Mouse (Mus musculus) right cerebral cortex, postnatal 14 days (tissue): ENCODE measurements at regions not wholly inside any gene's neighbourhood (a gene's known extent, or its start where the extent isn't known, plus 50 kb on each side); places are given as distances from the start of the nearest gene placed in this dataset.

Source experiments
- DNase-seq: peaks from one replicate; pipeline ENCODE4 v3.0.0; 2022

DNA sequence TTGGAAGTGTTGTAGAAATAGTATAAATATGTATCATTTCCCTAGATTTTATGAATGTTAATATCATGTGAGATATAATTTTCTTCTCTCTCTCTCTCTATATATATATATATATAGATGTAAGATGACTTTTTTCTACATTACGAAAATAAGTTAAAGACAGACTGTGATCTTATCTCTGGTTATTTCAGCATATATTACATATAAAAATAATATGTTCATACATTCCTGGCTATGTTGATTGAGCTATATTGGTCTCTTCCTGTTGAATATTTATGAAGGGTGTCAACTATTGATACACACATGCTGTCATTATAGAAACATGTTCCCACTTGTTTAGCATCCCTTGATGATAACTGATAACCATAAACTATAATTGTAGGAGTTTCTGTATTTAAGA is 793.2 kb upstream of the Fat3 start:
- DNase-seq: no peak

GRCm38 (mm10) chr9:17288790-17289596 is 787.9 kb upstream of the Fat3 start:
- no peak for DNase-seq

DNA sequence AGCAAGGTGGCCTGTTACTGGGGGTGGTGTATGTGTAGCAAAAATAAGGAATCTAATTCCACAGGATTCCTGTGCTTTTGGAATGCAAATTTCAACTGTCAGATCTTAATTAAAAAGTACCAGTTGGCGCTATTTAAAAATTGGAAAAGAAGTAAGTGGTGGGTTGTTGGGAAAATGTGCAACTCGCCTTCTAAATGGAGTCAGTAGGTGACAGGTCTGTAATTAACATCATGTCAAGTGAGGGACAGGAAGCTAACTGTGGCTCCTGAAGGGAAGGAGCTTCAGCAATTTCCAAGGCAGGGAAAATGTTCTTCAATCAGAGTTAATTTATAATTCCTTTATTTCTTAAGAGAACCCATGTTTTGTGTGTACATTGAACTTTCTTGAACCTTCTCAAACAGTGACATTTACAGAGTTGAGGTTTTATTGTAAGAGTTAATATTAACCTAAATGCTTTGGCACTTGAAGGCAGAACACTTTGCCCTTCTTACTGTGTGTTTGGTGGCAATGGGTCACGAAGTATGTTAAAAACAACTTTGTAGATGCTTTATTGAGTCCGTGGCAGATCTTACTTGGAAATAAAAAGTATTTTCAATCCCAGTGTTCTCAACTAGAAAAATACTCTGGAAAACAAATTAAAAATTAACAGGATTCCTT is 778.4 kb upstream of the Fat3 start:
- no peak for DNase-seq

GRCm38 (mm10) chr9:17272616-17273015 is 771.5 kb upstream of the Fat3 start:
- DNase-seq: no peak

DNA sequence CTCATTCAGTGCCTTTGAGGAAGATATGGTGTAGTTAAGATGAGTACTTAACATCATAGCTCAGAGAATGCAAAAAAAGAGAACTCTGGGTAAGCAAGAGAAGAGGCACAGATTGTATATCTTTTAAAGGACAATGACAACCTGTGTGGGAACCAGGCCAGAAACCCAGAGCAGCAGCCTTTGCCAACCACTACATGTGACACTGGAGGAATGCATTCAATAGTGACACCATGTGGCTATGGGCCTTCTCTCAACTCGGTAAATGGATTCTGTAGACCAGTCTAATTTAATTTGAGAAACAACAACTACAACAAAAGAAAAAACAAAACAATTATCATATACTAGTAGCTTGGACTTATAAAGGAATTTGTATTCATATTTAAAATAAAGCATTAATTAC is 768.5 kb upstream of the Fat3 start:
- DNase-seq: peak; percentile 6

DNA sequence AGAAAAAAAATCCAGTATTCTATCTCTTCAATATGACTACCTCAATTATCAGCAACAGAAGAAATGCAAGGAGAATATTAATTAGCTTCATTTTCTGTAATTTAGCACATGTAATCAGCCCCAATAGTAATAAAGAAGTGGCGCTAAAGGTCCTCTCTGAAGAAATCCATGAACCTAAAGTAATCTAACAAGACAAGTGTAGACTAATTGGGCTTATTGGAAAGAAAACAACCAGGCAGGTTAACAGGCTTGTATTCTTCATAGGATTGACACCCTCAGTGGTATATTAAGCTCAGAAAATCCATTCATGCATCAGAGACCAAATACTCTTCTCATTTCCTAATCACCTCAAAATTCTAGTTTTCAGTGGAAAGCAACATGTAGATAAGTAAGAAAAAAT is 756.1 kb upstream of the Fat3 start:
- no peak for DNase-seq

DNA sequence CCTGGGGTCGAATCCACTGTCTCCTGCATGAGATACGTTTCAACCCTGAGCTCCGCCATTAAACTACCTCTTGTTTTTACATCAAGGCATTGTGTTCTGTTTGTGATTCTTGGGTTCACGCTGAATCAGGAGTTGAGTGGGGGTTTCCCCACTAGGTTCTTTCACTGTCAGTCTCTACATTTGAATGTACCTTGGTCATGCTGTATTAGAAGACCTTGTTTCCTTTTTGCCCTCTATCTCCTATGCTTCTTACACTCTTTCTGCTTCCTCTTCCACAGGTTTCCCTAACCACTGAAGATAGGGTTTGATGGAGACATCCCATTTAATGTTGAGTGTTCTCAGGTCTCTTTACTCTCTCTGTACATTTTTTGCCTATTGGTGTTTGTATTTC is 726.0 kb upstream of the Fat3 start:
- DNase-seq: no peak

DNA sequence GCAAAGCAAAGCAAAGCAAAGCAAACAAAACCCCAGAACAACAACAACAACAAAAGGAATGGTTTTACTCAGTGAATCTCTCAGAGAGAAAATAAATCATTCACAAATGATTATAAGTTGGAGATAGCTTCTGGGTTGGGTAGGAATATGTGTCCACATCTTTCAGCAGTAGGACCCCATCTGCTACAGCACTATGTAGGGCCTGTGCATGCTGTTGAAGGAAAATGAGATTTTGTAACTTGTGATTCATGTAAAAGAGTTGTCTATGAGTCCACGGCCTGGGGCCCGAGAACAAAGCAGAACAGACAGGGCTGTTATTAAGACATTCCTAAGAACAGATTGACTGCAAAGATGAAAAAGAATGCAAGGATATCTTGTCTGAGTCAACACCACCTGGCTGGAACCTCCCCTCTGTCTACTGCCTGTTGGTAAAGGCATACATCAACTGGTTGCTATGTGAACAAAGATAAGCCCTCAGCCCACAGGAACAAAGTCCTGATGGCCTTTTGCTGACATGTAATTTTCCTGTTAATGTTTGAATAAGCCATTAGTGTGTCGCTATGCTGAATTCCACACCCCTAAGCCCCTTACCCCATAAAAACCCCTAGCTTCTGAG is 725.5 kb upstream of the Fat3 start:
- DNase-seq: no peak

- no peak for DNase-seq
Measured at GRCm38 (mm10) chr9:17195339-17195738, 694.3 kb upstream of the Fat3 start.

GRCm38 (mm10) chr9:17189552-17189951 is 688.5 kb upstream of the Fat3 start:
- no peak for DNase-seq

- no peak for DNase-seq
Measured at GRCm38 (mm10) chr9:17168193-17168592, 667.1 kb upstream of the Fat3 start.

GRCm38 (mm10) chr9:17166331-17166730 is 665.2 kb upstream of the Fat3 start:
- DNase-seq: no peak

GRCm38 (mm10) chr9:17158481-17159366 is 657.6 kb upstream of the Fat3 start:
- DNase-seq: no peak

GRCm38 (mm10) chr9:17152369-17152768 is 651.3 kb upstream of the Fat3 start:
- DNase-seq: no peak

DNA sequence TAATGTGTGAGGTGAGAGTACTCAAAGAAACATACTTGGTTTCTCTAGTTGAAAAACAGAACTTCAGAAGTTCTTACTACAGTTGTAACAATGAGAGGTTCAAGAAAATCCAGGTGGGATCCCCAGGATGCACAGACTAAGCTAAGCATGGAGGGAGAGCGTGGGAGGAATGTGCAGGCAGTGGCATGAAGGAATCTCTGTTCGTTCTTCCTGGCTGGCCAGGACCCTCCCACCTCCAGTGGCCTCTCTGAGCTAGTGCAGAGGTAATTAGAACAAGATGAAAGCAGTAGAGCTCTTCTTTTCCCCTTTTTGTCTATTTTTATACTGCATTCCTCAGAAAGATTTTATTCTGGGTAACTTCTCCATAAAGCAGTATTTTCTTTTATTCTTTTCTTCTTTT is 648.3 kb upstream of the Fat3 start:
- DNase-seq: no peak
